9 mouse cellular contexts compared by ENCODE assay signal in genomic region chr11:48852190-48852589, GRCm38 (mm10). TPM values are rescaled to one million over a fixed set of nuclear protein-coding genes. Genes with fewer than 3 reads are reported as not detected.
A peak's percentile ranks its signal among the peaks of the same experiment; 100 is the strongest.
DNase-seq lines count a peak whose midpoint lies in the region; ATAC-seq and TF ChIP-seq lines count a peak whose summit lies in the region.
"Had no signal": no experiment of that assay in that cellular context is flagged by ENCODE, and none has a peak within 500 bp of the region (broad histone marks: within the 10 kb centered on the region; RNA-seq: fewer than 3 reads in every experiment).

No protein-coding gene starts in this region.

- no peak for TF ChIP-seq CTCF in intestine, postnatal 0 days (IDR thresholded peaks at IDR 0.05; ENCODE audit: low read depth)
- TF ChIP-seq CTCF in forebrain, postnatal 0 days (IDR thresholded peaks at IDR 0.05; ENCODE audit: low read depth): no peak

- no peaks in the 10 kb centered on the region for H3K36me3 ChIP-seq in intestine, embryonic 15.5 days
- H3K36me3 ChIP-seq in intestine, postnatal 0 days (ENCODE audit: control insufficient read depth, insufficient read depth): no peaks in the 10 kb centered on the region
- H3K36me3 ChIP-seq in embryonic facial prominence, embryonic 14.5 days (ENCODE audit: control insufficient read depth, insufficient read depth, low read length): no peaks in the 10 kb centered on the region
- H3K36me3 ChIP-seq in forebrain, postnatal 0 days (ENCODE audit: insufficient read depth): no peaks in the 10 kb centered on the region
- no peaks in the 10 kb centered on the region for H3K36me3 ChIP-seq in midbrain, embryonic 14.5 days (ENCODE audit: control insufficient read depth, insufficient read depth, low read length)

- DNase-seq in embryonic facial prominence, embryonic 14.5 days (ENCODE audit: low spot score): no peak
- DNase-seq in forebrain, postnatal 0 days: no peak
- no peak for DNase-seq in midbrain, embryonic 14.5 days
- no peak for DNase-seq in gastrocnemius, postnatal 4 days (ENCODE audit: low spot score in 2 of 2)
- no peak for DNase-seq in urinary bladder, postnatal 36 days (ENCODE audit: low spot score in 2 of 2)
- no peak for DNase-seq in natural killer cell, adult 2 months (ENCODE audit: low spot score in 2 of 2)
- DNase-seq: kidney, postnatal 4 days had no signal

- 0 out of 2 replicates have a peak, but pooled peaks cover 9% of the 10 kb centered on the region for H3K4me1 ChIP-seq in intestine, embryonic 15.5 days (replicated peaks)
- no peaks in the 10 kb centered on the region for H3K4me1 ChIP-seq in intestine, postnatal 0 days (replicated peaks; ENCODE audit: control insufficient read depth, insufficient read depth, low read length)
- peaks cover 12% of the 10 kb centered on the region for H3K4me1 ChIP-seq in embryonic facial prominence, embryonic 14.5 days (ENCODE audit: control insufficient read depth, insufficient read depth, low read length)
- H3K4me1 ChIP-seq in forebrain, postnatal 0 days (ENCODE audit: insufficient read depth): peaks cover 4% of the 10 kb centered on the region; the same call in 1 of the 2 replicates
- H3K4me1 ChIP-seq in midbrain, embryonic 14.5 days (ENCODE audit: control insufficient read depth, insufficient read depth, low read length): peaks cover 22% of the 10 kb centered on the region

- H3K27me3 ChIP-seq in intestine, embryonic 15.5 days (replicated peaks): no peaks in the 10 kb centered on the region
- no peaks in the 10 kb centered on the region for H3K27me3 ChIP-seq in intestine, postnatal 0 days (replicated peaks; ENCODE audit: control insufficient read depth, insufficient read depth, low read length)
- H3K27me3 ChIP-seq in embryonic facial prominence, embryonic 14.5 days (replicated peaks; ENCODE audit: control insufficient read depth, insufficient read depth, low read length): peaks cover 6% of the 10 kb centered on the region; the same call in 1 of the 2 replicates
- H3K27me3 ChIP-seq in forebrain, postnatal 0 days (ENCODE audit: insufficient read depth, low read length): no peaks in the 10 kb centered on the region; the same call in 1 of the 2 replicates
- H3K27me3 ChIP-seq in midbrain, embryonic 14.5 days (ENCODE audit: control insufficient read depth, insufficient read depth, low read length): no peaks in the 10 kb centered on the region

- ATAC-seq in intestine, embryonic 15.5 days: no peak
- no peak for ATAC-seq in intestine, postnatal 0 days
- ATAC-seq in embryonic facial prominence, embryonic 14.5 days (ENCODE audit: low read depth): no peak
- no peak for ATAC-seq in forebrain, postnatal 0 days
- ATAC-seq in midbrain, embryonic 14.5 days (ENCODE audit: low FRiP score, low TSS enrichment): no peak

- H3K27ac ChIP-seq in intestine, embryonic 15.5 days: no peak overlapping the region
- H3K27ac ChIP-seq in intestine, postnatal 0 days (ENCODE audit: low read depth, low read length): no peak overlapping the region
- no peak overlapping the region for H3K27ac ChIP-seq in embryonic facial prominence, embryonic 14.5 days (replicated peaks; ENCODE audit: low read depth, low read length)
- no peak overlapping the region for H3K27ac ChIP-seq in forebrain, postnatal 0 days (ENCODE audit: low read depth, low read length)
- no peak overlapping the region for H3K27ac ChIP-seq in midbrain, embryonic 14.5 days (replicated peaks; ENCODE audit: low read depth, low read length)

- no peaks in the 10 kb centered on the region for H3K9me3 ChIP-seq in intestine, embryonic 15.5 days
- no peaks in the 10 kb centered on the region for H3K9me3 ChIP-seq in intestine, postnatal 0 days (ENCODE audit: control insufficient read depth)
- no peaks in the 10 kb centered on the region for H3K9me3 ChIP-seq in embryonic facial prominence, embryonic 14.5 days (ENCODE audit: control insufficient read depth, low read length)
- no peaks in the 10 kb centered on the region for H3K9me3 ChIP-seq in forebrain, postnatal 0 days (ENCODE audit: low read length)
- H3K9me3 ChIP-seq in midbrain, embryonic 14.5 days (ENCODE audit: control insufficient read depth, low read length): no peaks in the 10 kb centered on the region

- H3K9ac ChIP-seq in intestine, embryonic 15.5 days: no peak overlapping the region
- H3K9ac ChIP-seq in intestine, postnatal 0 days (ENCODE audit: low read depth, low read length): no peak overlapping the region
- H3K9ac ChIP-seq in embryonic facial prominence, embryonic 14.5 days (ENCODE audit: low read depth, low read length): no peak overlapping the region
- peak overlapping the region; percentile 49; the same call in 1 of the 2 replicates for H3K9ac ChIP-seq in forebrain, postnatal 0 days
- no peak overlapping the region for H3K9ac ChIP-seq in midbrain, embryonic 14.5 days (replicated peaks; ENCODE audit: low read length)

- 71% methylated on average over 4 of the region's 4 CpGs for WGBS in intestine, embryonic 15.5 days
- WGBS in intestine, postnatal 0 days: 71% methylated on average over 4 of the region's 4 CpGs
- 72% methylated on average over 4 of the region's 4 CpGs for WGBS in embryonic facial prominence, embryonic 14.5 days
- 61% methylated on average over 4 of the region's 4 CpGs for WGBS in forebrain, postnatal 0 days
- WGBS in midbrain, embryonic 14.5 days: 81% methylated on average over 4 of the region's 4 CpGs

- H3K4me2 ChIP-seq in intestine, embryonic 15.5 days (replicated peaks): peak overlapping the region; percentile 86; the same call in 1 of the 2 replicates
- H3K4me2 ChIP-seq in intestine, postnatal 0 days (replicated peaks; ENCODE audit: low read depth): no peak overlapping the region
- H3K4me2 ChIP-seq in embryonic facial prominence, embryonic 14.5 days (ENCODE audit: low read depth, low read length): peak overlapping the region; percentile 75
- H3K4me2 ChIP-seq in forebrain, postnatal 0 days (ENCODE audit: low read depth): peak overlapping the region; percentile 83; the same call in 1 of the 2 replicates
- H3K4me2 ChIP-seq in midbrain, embryonic 14.5 days (ENCODE audit: low read length): peak overlapping the region; percentile 63

- no peak overlapping the region for H3K4me3 ChIP-seq in intestine, embryonic 15.5 days (replicated peaks)
- no peak overlapping the region for H3K4me3 ChIP-seq in intestine, postnatal 0 days (ENCODE audit: low read depth, low read length)
- peak overlapping the region; percentile 61; the same call in 1 of the 2 replicates for H3K4me3 ChIP-seq in embryonic facial prominence, embryonic 14.5 days (ENCODE audit: low read depth, low read length)
- H3K4me3 ChIP-seq in forebrain, postnatal 0 days (ENCODE audit: low read depth, low read length): peak overlapping the region; percentile 71; the same call in 1 of the 2 replicates
- H3K4me3 ChIP-seq in midbrain, embryonic 14.5 days (replicated peaks; ENCODE audit: low read depth, low read length): no peak overlapping the region; the same call in 1 of the 2 replicates

RNA-seq across cellular contexts. Expression of gene Irgm1, which starts 19.3 kb away (rescaled TPM):
- 16.0 and 16.4 TPM in 2 replicates for polyA plus RNA-seq in intestine, embryonic 15.5 days (2015; fragmentation: Nextera tagmentation; extraction: Ambion mirVana)
- polyA plus RNA-seq in intestine, postnatal 0 days (2015; fragmentation: Nextera tagmentation; extraction: Ambion mirVana): 14.5 and 15.0 TPM in 2 replicates
- 6.9 and 7.6 TPM in 2 replicates for polyA plus RNA-seq in embryonic facial prominence, embryonic 14.5 days (2014; fragmentation: Nextera tagmentation; extraction: Ambion mirVana)
- total RNA-seq in forebrain, postnatal 0 days (2014; rRNA removed): 3.0 and 6.7 TPM in 2 replicates
- polyA plus RNA-seq in forebrain, postnatal 0 days (2015; fragmentation: Nextera tagmentation; extraction: Ambion mirVana): 3.5 and 4.9 TPM in 2 replicates
- 1.4 and 5.0 TPM in 2 replicates for polyA plus RNA-seq in midbrain, embryonic 14.5 days (2014; fragmentation: Nextera tagmentation; extraction: Ambion mirVana)
- total RNA-seq in gastrocnemius, postnatal 4 days (2021): 1 to 10 TPM; 7.9 to 8.0 TPM

RNA-seq across cellular contexts. Expression of gene Gm12184, which starts 25.7 kb away (rescaled TPM):
- 3.7 and 5.4 TPM in 2 replicates for polyA plus RNA-seq in intestine, embryonic 15.5 days (2015; fragmentation: Nextera tagmentation; extraction: Ambion mirVana)
- polyA plus RNA-seq in intestine, postnatal 0 days (2015; fragmentation: Nextera tagmentation; extraction: Ambion mirVana): 5.0 and 5.3 TPM in 2 replicates
- 3.4 and 4.6 TPM in 2 replicates for polyA plus RNA-seq in embryonic facial prominence, embryonic 14.5 days (2014; fragmentation: Nextera tagmentation; extraction: Ambion mirVana)
- total RNA-seq in forebrain, postnatal 0 days (2014; rRNA removed): 8.0 and 9.3 TPM in 2 replicates
- polyA plus RNA-seq in forebrain, postnatal 0 days (2015; fragmentation: Nextera tagmentation; extraction: Ambion mirVana): 3.7 and 5.0 TPM in 2 replicates
- polyA plus RNA-seq in midbrain, embryonic 14.5 days (2014; fragmentation: Nextera tagmentation; extraction: Ambion mirVana): 3.2 and 4.5 TPM in 2 replicates
- 1 to 10 TPM; 1.9 to 4.9 TPM for total RNA-seq in gastrocnemius, postnatal 4 days (2021)

RNA-seq across cellular contexts. Expression of gene Trim7, which starts 26.2 kb away (rescaled TPM):
- 1.1 and 2.7 TPM in 2 replicates for polyA plus RNA-seq in intestine, embryonic 15.5 days (2015; fragmentation: Nextera tagmentation; extraction: Ambion mirVana)
- 0.38 and 0.56 TPM in 2 replicates for polyA plus RNA-seq in intestine, postnatal 0 days (2015; fragmentation: Nextera tagmentation; extraction: Ambion mirVana)
- 1.3 TPM in 2 replicates for polyA plus RNA-seq in embryonic facial prominence, embryonic 14.5 days (2014; fragmentation: Nextera tagmentation; extraction: Ambion mirVana)
- total RNA-seq in forebrain, postnatal 0 days (2014; rRNA removed): 5.6 and 9.5 TPM in 2 replicates
- polyA plus RNA-seq in forebrain, postnatal 0 days (2015; fragmentation: Nextera tagmentation; extraction: Ambion mirVana): 1.9 and 2.5 TPM in 2 replicates
- 0.75 and 1.6 TPM in 2 replicates for polyA plus RNA-seq in midbrain, embryonic 14.5 days (2014; fragmentation: Nextera tagmentation; extraction: Ambion mirVana)
- 10 to 100 TPM; 46.3 to 63.6 TPM for total RNA-seq in gastrocnemius, postnatal 4 days (2021)

RNA-seq across cellular contexts. Expression of gene Trim41, which starts 35.0 kb away (rescaled TPM):
- 4.1 and 6.4 TPM in 2 replicates for polyA plus RNA-seq in intestine, embryonic 15.5 days (2015; fragmentation: Nextera tagmentation; extraction: Ambion mirVana)
- polyA plus RNA-seq in intestine, postnatal 0 days (2015; fragmentation: Nextera tagmentation; extraction: Ambion mirVana): 4.0 and 4.2 TPM in 2 replicates
- polyA plus RNA-seq in embryonic facial prominence, embryonic 14.5 days (2014; fragmentation: Nextera tagmentation; extraction: Ambion mirVana): 5.2 and 5.3 TPM in 2 replicates
- 42.2 and 47.1 TPM in 2 replicates for total RNA-seq in forebrain, postnatal 0 days (2014; rRNA removed)
- 4.4 TPM in 2 replicates for polyA plus RNA-seq in forebrain, postnatal 0 days (2015; fragmentation: Nextera tagmentation; extraction: Ambion mirVana)
- 6.3 and 8.4 TPM in 2 replicates for polyA plus RNA-seq in midbrain, embryonic 14.5 days (2014; fragmentation: Nextera tagmentation; extraction: Ambion mirVana)
- total RNA-seq in gastrocnemius, postnatal 4 days (2021): 10 to 100 TPM; 26.4 to 30.1 TPM

RNA-seq across cellular contexts. Expression of gene Gm5431, which starts 49.8 kb away (rescaled TPM):
- 0.23 and 0.30 TPM in 2 replicates for polyA plus RNA-seq in intestine, embryonic 15.5 days (2015; fragmentation: Nextera tagmentation; extraction: Ambion mirVana)
- polyA plus RNA-seq in intestine, postnatal 0 days (2015; fragmentation: Nextera tagmentation; extraction: Ambion mirVana): 2.7 and 3.1 TPM in 2 replicates
- polyA plus RNA-seq in embryonic facial prominence, embryonic 14.5 days (2014; fragmentation: Nextera tagmentation; extraction: Ambion mirVana): 0.36 and 0.56 TPM in 2 replicates
- total RNA-seq in forebrain, postnatal 0 days (2014; rRNA removed): 0.29 and 0.38 TPM in 2 replicates
- 0.10 and 0.19 TPM in 2 replicates for polyA plus RNA-seq in forebrain, postnatal 0 days (2015; fragmentation: Nextera tagmentation; extraction: Ambion mirVana)
- 0.34 TPM in 1 of 2 replicates, not detected in the other for polyA plus RNA-seq in midbrain, embryonic 14.5 days (2014; fragmentation: Nextera tagmentation; extraction: Ambion mirVana)
- total RNA-seq in gastrocnemius, postnatal 4 days (2021): under 1 TPM; 0.44 to 0.59 TPM

Comparison
In these comparisons a context has a peak if more than half of its experiments do, and no peak if none do; other contexts are left out.
1. H3K4me3 ChIP-seq: peak in embryonic facial prominence, embryonic 14.5 days (single experiment) and forebrain, postnatal 0 days (single experiment); none in intestine, embryonic 15.5 days (single experiment), intestine, postnatal 0 days (single experiment) and midbrain, embryonic 14.5 days (single experiment).